Mouse (Mus musculus) gonadal fat pad, adult 2 months (tissue): ENCODE measurements around the gene Cacna1i. TPM values are rescaled to one million over a fixed set of nuclear protein-coding genes. Genes with fewer than 3 reads are reported as not detected.

ENCODE experiments used
- DNase-seq: peaks from one replicate; pipeline ENCODE4 v3.0.0-alpha.2; 2012; ENCODE audit warnings: low read depth
- polyA plus RNA-seq: library from polyadenylated mRNA; depleted of rRNA; stranded (reverse); fragments of >200 nt; gene quantifications from 2 replicates; pipeline ENCODE4 v1.2.3, GENCODE M21; 2012

The Cacna1i gene
- polyA plus RNA-seq, 1 experiment = 0.04 TPM

DNA sequence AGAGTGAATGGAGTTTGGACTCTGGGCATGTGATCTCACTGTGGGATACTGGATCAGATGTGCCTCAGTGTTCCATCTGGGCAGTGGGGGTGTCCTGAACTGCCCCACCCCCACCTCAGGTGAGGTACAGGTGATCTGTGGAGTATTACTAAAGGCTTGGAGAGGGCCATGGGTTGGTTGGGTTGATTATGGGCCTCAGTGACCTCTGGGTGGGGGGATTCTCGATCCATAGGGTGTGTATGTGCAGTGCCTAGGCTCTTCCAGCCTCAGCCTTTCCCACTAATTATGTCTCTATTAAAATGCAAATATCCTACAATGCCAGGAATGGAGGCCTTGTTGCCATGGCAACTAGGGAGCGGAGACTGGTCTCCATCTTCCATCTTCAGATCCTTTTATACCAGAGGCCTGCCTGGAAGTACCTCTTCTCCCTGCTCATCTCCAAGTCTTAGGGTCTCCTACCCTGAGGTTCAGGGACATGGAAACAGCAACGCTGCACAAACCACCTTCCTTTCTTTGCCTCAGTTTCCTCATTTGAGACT, 15.1 kb upstream of the Cacna1i start:
- DNase-seq = no peak

DNA sequence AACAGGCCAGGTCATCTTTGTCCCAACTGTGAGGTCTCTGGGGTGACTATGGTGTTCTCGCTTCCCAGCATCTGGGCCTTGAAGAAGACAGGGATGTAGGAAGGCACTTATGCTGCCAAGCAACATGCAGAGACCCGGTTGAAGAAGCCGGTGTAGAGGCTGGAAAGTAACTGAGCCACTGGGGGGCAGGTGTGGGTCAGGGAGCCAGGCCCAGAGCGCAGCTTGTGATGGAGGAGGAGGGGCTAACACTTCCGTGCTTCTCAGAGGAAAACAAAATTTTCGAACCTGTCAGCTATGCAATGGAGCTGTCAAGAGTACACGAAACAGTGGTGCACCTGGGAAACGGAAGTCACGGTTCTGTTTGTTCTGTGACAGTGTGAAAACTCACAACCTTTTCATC, 9.9 kb upstream of the Cacna1i start:
- DNase-seq = no peak

- no peak for DNase-seq
Observed at GRCm38 (mm10) chr15:80277625-80278024, 9.4 kb upstream of the Cacna1i start.

- no peak for DNase-seq
Observed at GRCm38 (mm10) chr15:80278121-80278759, 8.8 kb upstream of the Cacna1i start.

DNA sequence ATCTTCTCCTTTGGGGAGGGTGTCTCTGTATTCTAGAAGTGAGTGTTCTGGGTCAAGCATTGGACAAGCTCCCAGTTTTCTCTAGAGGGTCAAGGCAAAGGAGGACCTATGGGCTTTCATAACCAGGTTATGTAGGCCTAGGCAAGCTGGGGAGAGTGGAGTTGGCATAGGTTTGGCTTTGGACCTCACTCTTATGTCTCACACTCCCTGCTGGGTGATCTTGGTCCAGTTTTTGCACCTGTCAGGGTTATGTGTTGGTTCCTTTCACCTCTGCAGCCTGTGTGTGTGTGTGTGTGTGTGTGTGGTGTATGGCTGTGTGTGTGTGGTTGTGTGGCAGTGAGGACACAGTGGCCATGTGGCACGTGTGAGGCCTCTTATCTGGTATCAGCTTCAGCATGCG, 8.0 kb upstream of the Cacna1i start:
- no peak for DNase-seq

DNA sequence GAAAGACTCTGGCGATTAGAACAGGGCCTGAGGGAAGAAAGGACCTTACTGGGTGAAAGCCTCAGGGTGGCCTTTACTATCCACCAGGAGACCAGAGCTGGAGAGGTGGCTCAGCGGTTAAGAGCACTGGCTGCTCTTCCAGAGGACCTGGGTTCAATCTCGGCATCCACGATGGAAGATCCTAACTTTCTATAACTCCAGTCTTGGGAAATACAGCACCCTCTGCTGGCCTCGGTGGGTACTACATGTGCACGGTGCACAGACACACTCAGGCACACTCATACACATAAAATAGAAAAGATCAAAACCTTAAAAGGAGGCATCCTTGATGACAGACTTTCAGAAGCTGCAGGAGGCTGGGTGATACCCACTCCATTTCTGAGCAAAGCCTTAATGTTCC, 6.4 kb upstream of the Cacna1i start:
- no peak for DNase-seq

GRCm38 (mm10) chr15:80288036-80288435, 998 bp downstream of the Cacna1i start:
- DNase-seq = no peak

DNA sequence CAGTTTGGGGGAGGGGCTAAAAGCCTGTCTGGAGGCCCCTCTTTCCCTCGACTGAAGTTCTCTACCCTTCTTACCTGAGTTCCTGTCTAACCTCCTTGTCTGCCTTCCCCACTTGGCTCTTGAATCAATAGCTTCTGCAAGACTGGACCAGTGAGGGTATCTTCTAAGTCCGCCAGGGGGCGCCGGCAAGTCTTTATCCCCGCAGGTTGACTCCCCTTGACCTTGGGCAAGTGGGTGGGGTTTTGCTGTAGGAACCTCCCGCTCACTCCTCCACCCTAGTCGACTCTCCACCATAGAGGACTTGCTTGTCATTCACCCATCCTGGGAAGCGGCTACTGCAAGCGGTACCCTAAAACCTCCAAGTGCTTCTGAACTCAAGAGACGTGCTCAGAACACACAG, 2.4 kb downstream of the Cacna1i start:
- DNase-seq = no peak

- no peak for DNase-seq
Observed at GRCm38 (mm10) chr15:80297146-80297545, 10.1 kb downstream of the Cacna1i start.

DNA sequence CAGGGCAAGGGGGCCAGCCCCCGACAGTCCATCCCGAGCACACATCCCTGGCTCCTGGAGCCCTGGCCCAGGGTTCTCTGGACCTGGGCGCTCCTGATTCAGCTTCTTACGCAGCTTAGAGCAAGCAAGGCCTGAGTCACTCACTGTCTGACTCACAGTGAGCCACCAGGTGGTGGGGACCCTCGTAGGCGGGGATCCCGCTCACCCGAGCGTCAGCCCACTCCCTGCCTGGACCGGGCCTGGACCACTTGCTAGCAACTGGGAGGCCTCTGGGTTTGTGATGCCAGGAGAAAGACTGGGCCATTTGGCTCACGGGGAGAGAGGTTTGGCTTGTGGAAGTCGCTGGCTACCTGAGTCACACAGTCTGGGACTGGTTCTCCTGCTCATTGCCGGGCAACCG, 16.7 kb downstream of the Cacna1i start:
- DNase-seq = no peak

GRCm38 (mm10) chr15:80304188-80304587, 17.1 kb downstream of the Cacna1i start:
- no peak for DNase-seq

DNA sequence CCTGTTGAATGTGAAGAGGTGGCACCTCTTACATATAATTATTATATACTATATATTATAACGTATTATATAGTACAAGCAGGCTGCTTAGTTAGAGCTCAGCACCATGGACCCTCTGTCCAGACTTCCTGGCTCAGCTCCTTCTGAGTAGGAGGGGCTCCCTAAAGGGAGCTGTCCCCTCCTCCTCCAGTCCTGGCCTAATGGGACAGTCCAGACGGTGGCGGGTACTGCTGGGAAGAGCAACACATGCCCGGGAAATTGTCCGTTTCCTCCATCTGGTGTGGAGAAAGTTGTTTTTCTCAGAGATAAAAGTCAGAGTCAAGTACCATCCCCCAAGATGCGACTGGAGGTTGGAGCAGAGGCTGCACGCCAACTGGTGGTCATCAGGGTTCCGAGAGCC, 19.1 kb downstream of the Cacna1i start:
- no peak for DNase-seq

GRCm38 (mm10) chr15:80314731-80315130, 27.7 kb downstream of the Cacna1i start:
- DNase-seq = no peak

DNA sequence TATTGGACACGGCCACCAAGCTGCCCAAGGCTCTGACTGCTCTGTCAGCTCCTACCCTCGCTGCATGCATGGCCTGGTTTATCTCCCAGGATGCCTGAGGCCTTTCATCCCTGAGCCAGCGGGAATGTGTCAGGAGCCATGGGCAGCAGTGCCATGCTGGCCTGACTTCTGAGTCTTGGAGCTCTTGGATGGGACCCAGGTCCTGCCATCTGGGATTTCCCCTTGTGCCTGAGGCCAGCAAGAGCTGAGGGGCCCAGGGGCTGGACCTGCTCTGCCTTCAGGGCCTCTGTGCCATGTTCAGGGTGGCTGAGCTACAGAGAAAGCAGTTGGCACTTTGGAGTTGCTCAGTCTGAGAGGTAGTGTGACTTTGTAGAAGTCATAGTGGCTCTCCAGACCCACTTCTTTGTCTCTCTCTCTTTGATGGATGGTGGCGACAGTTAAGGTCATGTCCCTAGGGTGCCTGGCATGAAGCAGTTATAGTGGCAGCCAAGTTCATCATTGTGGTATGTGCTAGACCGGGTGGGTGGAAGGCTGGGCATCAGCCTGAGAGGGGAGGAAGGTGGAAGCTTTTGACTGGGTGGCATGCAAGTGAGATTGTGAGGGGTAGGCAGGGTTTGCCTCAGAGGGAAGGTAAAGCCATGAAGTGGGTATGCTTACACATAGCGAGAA, 30.1 kb downstream of the Cacna1i start:
- DNase-seq = no peak

- DNase-seq = no peak
Observed at GRCm38 (mm10) chr15:80317841-80318530, 30.9 kb downstream of the Cacna1i start.

DNA sequence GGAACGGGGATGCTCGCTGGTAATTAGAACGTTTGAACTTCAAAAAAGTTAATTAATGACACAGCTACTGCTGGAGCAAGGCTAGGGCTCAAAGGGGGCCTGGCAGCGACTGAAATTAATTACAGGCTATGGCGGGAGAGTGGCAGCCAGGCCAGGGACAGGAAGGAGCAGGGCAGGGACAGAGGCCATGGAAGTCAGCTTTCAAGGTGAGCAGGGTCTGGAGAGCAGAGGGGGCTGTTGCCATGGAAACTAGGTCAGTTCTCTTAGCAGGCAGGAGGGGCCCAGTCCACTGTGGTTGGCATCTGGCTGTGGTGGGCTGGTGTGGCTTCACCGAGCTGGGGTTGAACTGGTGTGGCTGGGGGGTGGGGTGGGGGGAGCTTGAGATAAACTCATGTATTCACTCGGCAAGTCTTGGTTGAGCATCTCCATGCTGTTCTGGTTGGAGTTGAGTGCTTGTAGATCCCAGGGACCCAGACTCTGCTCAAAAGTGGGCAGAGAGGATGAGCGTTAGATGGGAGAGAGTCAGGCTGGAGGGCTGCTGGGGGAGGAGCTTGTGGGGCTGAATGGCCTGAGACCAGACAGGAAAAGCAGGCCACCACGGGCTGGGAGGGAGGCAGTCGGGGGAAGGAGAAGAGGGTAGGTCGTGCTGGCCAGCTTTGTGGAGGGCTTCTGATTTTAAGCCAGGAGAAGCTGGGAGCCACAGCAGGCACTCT, 31.7 kb downstream of the Cacna1i start:
- DNase-seq = no peak

GRCm38 (mm10) chr15:80319315-80319714, 32.3 kb downstream of the Cacna1i start:
- no peak for DNase-seq

DNA sequence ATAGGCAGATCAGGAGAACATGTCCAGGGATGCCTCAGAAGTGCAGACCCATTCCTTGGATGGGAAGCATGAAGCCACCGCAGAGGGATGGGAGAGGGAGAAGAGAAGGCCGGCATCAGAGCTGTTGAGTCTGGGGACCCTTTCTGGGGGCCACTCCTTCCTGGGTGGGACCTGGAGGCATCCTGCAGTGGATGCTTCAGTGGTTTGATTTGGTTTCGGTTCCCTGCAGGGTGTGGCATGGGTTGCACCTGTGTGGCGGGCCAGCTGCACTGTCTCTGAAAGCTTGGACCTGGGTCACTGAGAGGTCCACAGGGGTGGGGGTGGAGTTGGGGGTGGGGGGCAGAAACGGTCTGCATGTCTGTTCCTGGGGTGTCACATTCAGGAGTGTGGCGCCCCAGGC, 32.9 kb downstream of the Cacna1i start:
- no peak for DNase-seq

- no peak for DNase-seq
Observed at GRCm38 (mm10) chr15:80325207-80325606, 38.2 kb downstream of the Cacna1i start.

DNA sequence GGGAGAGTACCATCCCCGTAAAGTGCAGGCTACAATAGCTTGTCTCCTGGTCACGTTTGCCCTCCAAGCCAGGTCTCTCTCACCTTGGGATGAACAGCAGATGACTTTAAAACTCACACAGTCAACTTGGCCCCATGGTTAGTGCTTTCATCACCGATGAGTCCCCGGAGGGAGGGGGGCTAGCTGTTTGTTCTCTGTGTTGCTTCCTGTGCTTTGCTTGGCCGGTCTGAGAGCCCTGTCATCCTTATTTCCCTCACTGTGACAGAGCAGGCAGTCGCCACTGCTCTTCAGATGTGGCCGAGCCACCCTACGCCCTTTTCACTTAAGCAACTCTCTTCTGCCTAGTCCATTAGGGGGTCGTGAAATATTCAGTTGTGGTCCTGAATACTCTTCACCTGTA, 38.7 kb downstream of the Cacna1i start:
- no peak for DNase-seq

GRCm38 (mm10) chr15:80326947-80327346, 39.9 kb downstream of the Cacna1i start:
- DNase-seq = no peak
